Mouse (Mus musculus): ENCODE measurements around the gene Atrnl1. TPM values are rescaled to one million over a fixed set of nuclear protein-coding genes. Genes with fewer than 3 reads are reported as not detected.

Atrnl1 gene
- polyA plus RNA-seq, 1 experiment from 2014 or later: 8.9 TPM

GRCm38 (mm10) chr19:57916325-57916724, 305.5 kb downstream of the Atrnl1 start:
- Histone ChIP-seq H3K27me3 (no peaks in the 10 kb centered on the region), H3K4me1 (no peaks in the 10 kb centered on the region)
- WGBS: 60% methylated on average over 6 of the region's 6 CpGs

GRCm38 (mm10) chr19:57922991-57923390, 312.2 kb downstream of the Atrnl1 start:
- Histone ChIP-seq H3K9me3 (no peaks in the 10 kb centered on the region), H3K9ac (replicated peaks) (no peak overlapping the region), H3K27me3 (no peaks in the 10 kb centered on the region), H3K36me3 (no peaks in the 10 kb centered on the region), H3K4me1 (peaks cover 14% of the 10 kb centered on the region), H3K27ac (replicated peaks) (no peak overlapping the region), H3K4me3 (no peak overlapping the region), H3K4me2 (replicated peaks) (no peak overlapping the region)
- no peak for ATAC-seq (replicated peaks)
- 63% methylated on average over 5 of the region's 5 CpGs for WGBS

More at GRCm38 (mm10) chr19:57916325-57916724, 305.5 kb downstream of the Atrnl1 start:
- no peak overlapping the region for H3K9ac ChIP-seq (replicated peaks)
- no peak overlapping the region for H3K27ac ChIP-seq (replicated peaks)
- ATAC-seq (replicated peaks): no peak
- H3K4me3 ChIP-seq: no peak overlapping the region
- no peak overlapping the region for H3K4me2 ChIP-seq (replicated peaks)
- H3K36me3 ChIP-seq: no peaks in the 10 kb centered on the region
- no peaks in the 10 kb centered on the region for H3K9me3 ChIP-seq

- H3K4me3 ChIP-seq: no peak overlapping the region
- no peak for ATAC-seq (replicated peaks)
- H3K36me3 ChIP-seq: no peaks in the 10 kb centered on the region
- H3K4me2 ChIP-seq (replicated peaks): no peak overlapping the region
- H3K9ac ChIP-seq (replicated peaks): no peak overlapping the region
- 66% methylated on average over 8 of the region's 8 CpGs for WGBS
- peaks cover 17% of the 10 kb centered on the region for H3K4me1 ChIP-seq
- H3K27me3 ChIP-seq: no peaks in the 10 kb centered on the region
- H3K27ac ChIP-seq (replicated peaks): no peak overlapping the region
- H3K9me3 ChIP-seq: no peaks in the 10 kb centered on the region
Observed at GRCm38 (mm10) chr19:57924856-57925255, 314.0 kb downstream of the Atrnl1 start.

- WGBS: 81% methylated on average over 10 of the region's 10 CpGs
- no peak overlapping the region for H3K4me3 ChIP-seq
- no peak overlapping the region for H3K4me2 ChIP-seq (replicated peaks)
- H3K9me3 ChIP-seq: no peaks in the 10 kb centered on the region
- H3K27me3 ChIP-seq: no peaks in the 10 kb centered on the region
- no peak for ATAC-seq (replicated peaks)
- H3K9ac ChIP-seq (replicated peaks): no peak overlapping the region
- peaks cover 17% of the 10 kb centered on the region for H3K4me1 ChIP-seq
- no peaks in the 10 kb centered on the region for H3K36me3 ChIP-seq
- H3K27ac ChIP-seq (replicated peaks): no peak overlapping the region
Observed at GRCm38 (mm10) chr19:57925681-57926080, 314.8 kb downstream of the Atrnl1 start.

GRCm38 (mm10) chr19:57926164-57926860, 315.5 kb downstream of the Atrnl1 start:
- Histone ChIP-seq H3K4me1 (peaks cover 17% of the 10 kb centered on the region), H3K4me2 (replicated peaks) (no peak overlapping the region), H3K27ac (replicated peaks) (0 out of 2 replicates have a peak overlapping the region, but pooled peaks have one; percentile 43), H3K27me3 (no peaks in the 10 kb centered on the region), H3K4me3 (no peak overlapping the region), H3K9ac (replicated peaks) (no peak overlapping the region), H3K36me3 (no peaks in the 10 kb centered on the region), H3K9me3 (no peaks in the 10 kb centered on the region)
- WGBS: 90% methylated on average over 5 of the region's 5 CpGs
- ATAC-seq (replicated peaks): peak; percentile 89

- ATAC-seq (replicated peaks): no peak
- H3K4me2 ChIP-seq (replicated peaks): peak overlapping the region; percentile 33
- no peak overlapping the region for H3K9ac ChIP-seq (replicated peaks)
- H3K4me1 ChIP-seq: peaks cover 17% of the 10 kb centered on the region
- H3K9me3 ChIP-seq: no peaks in the 10 kb centered on the region
- 0 out of 2 replicates have a peak overlapping the region, but pooled peaks have one; percentile 43 for H3K27ac ChIP-seq (replicated peaks)
- 4% methylated on average over 10 of the region's 10 CpGs for WGBS
- no peak overlapping the region for H3K4me3 ChIP-seq
- no peaks in the 10 kb centered on the region for H3K27me3 ChIP-seq
- no peaks in the 10 kb centered on the region for H3K36me3 ChIP-seq
Observed at GRCm38 (mm10) chr19:57926941-57927471, 316.2 kb downstream of the Atrnl1 start.

GRCm38 (mm10) chr19:57927566-57928523, 317.0 kb downstream of the Atrnl1 start:
- no peaks in the 10 kb centered on the region for H3K36me3 ChIP-seq
- no peak overlapping the region for H3K9ac ChIP-seq (replicated peaks)
- 0 out of 2 replicates have a peak, but pooled peaks have one; percentile 53 for ATAC-seq (replicated peaks)
- H3K4me2 ChIP-seq (replicated peaks): peak overlapping the region; percentile 33; the same call in 1 of the 2 replicates
- no peaks in the 10 kb centered on the region for H3K9me3 ChIP-seq
- H3K4me3 ChIP-seq: no peak overlapping the region
- no peaks in the 10 kb centered on the region for H3K27me3 ChIP-seq
- 41% methylated on average over 11 of the region's 11 CpGs for WGBS
- H3K27ac ChIP-seq (replicated peaks): 0 out of 2 replicates have a peak overlapping the region, but pooled peaks have one; percentile 17
- H3K4me1 ChIP-seq: peaks cover 17% of the 10 kb centered on the region

- H3K4me2 ChIP-seq (replicated peaks): no peak overlapping the region
- no peak overlapping the region for H3K4me3 ChIP-seq
- H3K36me3 ChIP-seq: no peaks in the 10 kb centered on the region
- no peak for ATAC-seq (replicated peaks)
- WGBS: 88% methylated on average over 4 of the region's 4 CpGs
- peaks cover 16% of the 10 kb centered on the region for H3K4me1 ChIP-seq
- no peak overlapping the region for H3K9ac ChIP-seq (replicated peaks)
- no peaks in the 10 kb centered on the region for H3K9me3 ChIP-seq
- H3K27ac ChIP-seq (replicated peaks): no peak overlapping the region
- no peaks in the 10 kb centered on the region for H3K27me3 ChIP-seq
Observed at GRCm38 (mm10) chr19:57931626-57932025, 320.8 kb downstream of the Atrnl1 start.

- no peak for ATAC-seq (replicated peaks)
- Histone ChIP-seq H3K9ac (replicated peaks) (no peak overlapping the region), H3K4me1 (peaks cover 8% of the 10 kb centered on the region), H3K27me3 (no peaks in the 10 kb centered on the region), H3K4me2 (replicated peaks) (no peak overlapping the region), H3K4me3 (no peak overlapping the region), H3K27ac (replicated peaks) (no peak overlapping the region), H3K9me3 (no peaks in the 10 kb centered on the region), H3K36me3 (no peaks in the 10 kb centered on the region)
- 97% methylated on average over 3 of the region's 3 CpGs for WGBS
Observed at GRCm38 (mm10) chr19:57936865-57937264, 326.0 kb downstream of the Atrnl1 start.

- Histone ChIP-seq H3K4me3 (no peak overlapping the region), H3K9me3 (no peaks in the 10 kb centered on the region), H3K27me3 (no peaks in the 10 kb centered on the region), H3K36me3 (no peaks in the 10 kb centered on the region), H3K27ac (replicated peaks) (no peak overlapping the region), H3K4me2 (replicated peaks) (no peak overlapping the region), H3K9ac (replicated peaks) (no peak overlapping the region), H3K4me1 (peaks cover 9% of the 10 kb centered on the region)
- 61% methylated on average over 1 of the region's 1 CpGs for WGBS
- ATAC-seq (replicated peaks): no peak
Observed at GRCm38 (mm10) chr19:57939166-57939565, 328.3 kb downstream of the Atrnl1 start.

GRCm38 (mm10) chr19:57941529-57941928, 330.7 kb downstream of the Atrnl1 start:
- Histone ChIP-seq H3K9me3 (no peaks in the 10 kb centered on the region), H3K4me3 (no peak overlapping the region), H3K4me2 (replicated peaks) (no peak overlapping the region), H3K4me1 (peaks cover 9% of the 10 kb centered on the region), H3K27me3 (no peaks in the 10 kb centered on the region), H3K27ac (replicated peaks) (peak overlapping the region; percentile 24), H3K36me3 (no peaks in the 10 kb centered on the region), H3K9ac (replicated peaks) (no peak overlapping the region)
- 24% methylated on average over 8 of the region's 8 CpGs for WGBS
- peak; percentile 87 for ATAC-seq (replicated peaks)

GRCm38 (mm10) chr19:57942281-57942680, 331.4 kb downstream of the Atrnl1 start:
- H3K27me3 ChIP-seq: no peaks in the 10 kb centered on the region
- H3K36me3 ChIP-seq: no peaks in the 10 kb centered on the region
- H3K27ac ChIP-seq (replicated peaks): no peak overlapping the region
- 88% methylated on average over 14 of the region's 14 CpGs for WGBS
- no peaks in the 10 kb centered on the region for H3K9me3 ChIP-seq
- no peak overlapping the region for H3K4me3 ChIP-seq
- no peak for ATAC-seq (replicated peaks)
- H3K9ac ChIP-seq (replicated peaks): no peak overlapping the region
- peaks cover 9% of the 10 kb centered on the region for H3K4me1 ChIP-seq
- no peak overlapping the region for H3K4me2 ChIP-seq (replicated peaks)

All from forebrain, embryonic 15.5 days (tissue).